Mouse (Mus musculus) heart, embryonic 10.5 days (tissue): ENCODE results near the gene Mpl. TPM values are rescaled to one million over a fixed set of nuclear protein-coding genes. Genes with fewer than 3 reads are reported as not detected.
A peak's percentile ranks its signal among the peaks of the same experiment; 100 is the strongest.

Source experiments
- DNase-seq: peaks from one replicate; pipeline ENCODE4 v3.0.0-alpha.2; 2017; ENCODE audit warnings: low spot score
- H3K27ac ChIP-seq: fragments of 300-500 bp; sonication (generic); 2 replicates; pipeline ENCODE4 v1.5.1; 2016; ENCODE audit warnings: mild to moderate bottlenecking
- H3K27me3 ChIP-seq: fragments of 300-500 bp; sonication (generic); 2 replicates; pipeline ENCODE4 v1.6.1; 2016; ENCODE audit warnings: mild to moderate bottlenecking; ENCODE audit not compliant: poor library complexity, insufficient read depth, severe bottlenecking
- H3K36me3 ChIP-seq: fragments of 300-500 bp; sonication (generic); 2 replicates; pipeline ENCODE4 v1.6.1; 2016; ENCODE audit warnings: mild to moderate bottlenecking, moderate library complexity
- H3K4me1 ChIP-seq: fragments of 300-500 bp; sonication (generic); 2 replicates; pipeline ENCODE4 v1.6.1; 2016; ENCODE audit warnings: mild to moderate bottlenecking
- H3K4me3 ChIP-seq: fragments of 300-500 bp; sonication (generic); 2 replicates; pipeline ENCODE4 v1.5.1; 2016; ENCODE audit warnings: mild to moderate bottlenecking, moderate library complexity
- H3K9me3 ChIP-seq: fragments of 300-500 bp; sonication (generic); 2 replicates; pipeline ENCODE4 v1.6.1; 2016; ENCODE audit warnings: mild to moderate bottlenecking, moderate library complexity
- WGBS: fragments of 180-500 bp; shearing (Covaris S2); methylation state at CpG from one replicate; pipeline ENCODE4 v1.1.7; 2016; 5-methylcytosine and 5-hydroxymethylcytosine counted together
- polyA plus RNA-seq: library from polyadenylated mRNA; unstranded; fragments of >200 nt; fragmentation: Nextera tagmentation; extraction: Ambion mirVana; gene quantifications from 2 replicates; pipeline ENCODE4 v1.2.1, GENCODE M21; 2016

Gene Mpl
- polyA plus RNA-seq, 1 experiment from 2014 or later, result 5.5 TPM

GRCm38 (mm10) chr4:118417112-118417797 lies 40.1 kb downstream of the Mpl start:
- no peaks in the 10 kb centered on the region for H3K9me3 ChIP-seq
- peaks cover 90% of the 10 kb centered on the region for H3K36me3 ChIP-seq
- H3K27me3 ChIP-seq, result no peaks in the 10 kb centered on the region
- no peak overlapping the region for H3K4me3 ChIP-seq
- H3K4me1 ChIP-seq, result no peaks in the 10 kb centered on the region
- 83% methylated on average over 13 of the region's 13 CpGs for WGBS
- no peak for DNase-seq
- H3K27ac ChIP-seq, result no peak overlapping the region

DNA sequence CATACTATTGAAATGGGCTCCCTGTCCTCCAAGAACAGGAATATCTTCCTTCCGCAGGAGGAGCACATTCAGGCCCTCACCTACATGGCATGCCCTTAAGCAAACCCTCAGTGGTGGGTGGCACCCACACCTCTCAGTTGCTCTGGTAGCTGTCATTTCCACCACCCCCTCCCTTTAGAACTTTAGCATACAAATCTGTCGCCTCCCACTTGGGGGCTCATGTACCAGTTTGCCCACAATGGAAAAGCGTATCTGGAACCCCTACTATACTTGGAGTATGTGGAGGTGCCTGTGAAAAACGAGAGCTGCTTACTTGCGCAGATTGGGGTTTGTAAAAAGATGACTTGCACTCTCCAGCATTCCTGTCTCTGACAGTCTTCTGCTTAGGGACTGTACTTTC lies 41.0 kb downstream of the Mpl start:
- DNase-seq, result no peak
- no peaks in the 10 kb centered on the region for H3K27me3 ChIP-seq
- H3K27ac ChIP-seq, result no peak overlapping the region
- no peaks in the 10 kb centered on the region for H3K9me3 ChIP-seq
- 89% methylated on average over 5 of the region's 5 CpGs for WGBS
- no peak overlapping the region for H3K4me3 ChIP-seq
- H3K36me3 ChIP-seq, result peaks cover 94% of the 10 kb centered on the region
- H3K4me1 ChIP-seq, result no peaks in the 10 kb centered on the region

GRCm38 (mm10) chr4:118415779-118416178 lies 41.5 kb downstream of the Mpl start:
- Histone ChIP-seq H3K36me3 (peaks cover 90% of the 10 kb centered on the region), H3K27ac (no peak overlapping the region), H3K4me3 (no peak overlapping the region), H3K27me3 (no peaks in the 10 kb centered on the region), H3K4me1 (no peaks in the 10 kb centered on the region), H3K9me3 (no peaks in the 10 kb centered on the region)
- WGBS, result 74% methylated on average over 2 of the region's 2 CpGs
- DNase-seq, result no peak

GRCm38 (mm10) chr4:118413553-118413952 lies 43.8 kb downstream of the Mpl start:
- Histone ChIP-seq H3K4me3 (no peak overlapping the region), H3K36me3 (peaks cover 69% of the 10 kb centered on the region), H3K27ac (no peak overlapping the region), H3K9me3 (no peaks in the 10 kb centered on the region), H3K27me3 (no peaks in the 10 kb centered on the region), H3K4me1 (peaks cover 10% of the 10 kb centered on the region)
- DNase-seq, result no peak
- WGBS, result 93% methylated on average over 5 of the region's 5 CpGs

GRCm38 (mm10) chr4:118410871-118411270 lies 46.4 kb downstream of the Mpl start:
- H3K27me3 ChIP-seq, result no peaks in the 10 kb centered on the region
- H3K4me3 ChIP-seq, result no peak overlapping the region
- peaks cover 49% of the 10 kb centered on the region for H3K36me3 ChIP-seq
- no peak overlapping the region for H3K27ac ChIP-seq
- no peak for DNase-seq
- 87% methylated on average over 5 of the region's 5 CpGs for WGBS
- peaks cover 16% of the 10 kb centered on the region for H3K4me1 ChIP-seq
- H3K9me3 ChIP-seq, result no peaks in the 10 kb centered on the region

- H3K27me3 ChIP-seq, result no peaks in the 10 kb centered on the region
- no peaks in the 10 kb centered on the region for H3K9me3 ChIP-seq
- H3K4me1 ChIP-seq, result peaks cover 16% of the 10 kb centered on the region
- WGBS, result under 1% methylated on average over 53 of the region's 53 CpGs
- H3K36me3 ChIP-seq, result peaks cover 47% of the 10 kb centered on the region
- peak within 1 kb of the TSS; percentile 94 for H3K4me3 ChIP-seq
- peak within 1 kb of the TSS; percentile 93 for H3K27ac ChIP-seq
- peak; percentile 97 for DNase-seq
Observed at GRCm38 (mm10) chr4:118409142-118409900, 48.0 kb downstream of the Mpl start, which contains the start of the genes Szt2 and Med8. Gene Szt2 (minus strand): TSS chr4:118409273. Gene Med8 (plus strand): TSS chr4:118409337.

DNA sequence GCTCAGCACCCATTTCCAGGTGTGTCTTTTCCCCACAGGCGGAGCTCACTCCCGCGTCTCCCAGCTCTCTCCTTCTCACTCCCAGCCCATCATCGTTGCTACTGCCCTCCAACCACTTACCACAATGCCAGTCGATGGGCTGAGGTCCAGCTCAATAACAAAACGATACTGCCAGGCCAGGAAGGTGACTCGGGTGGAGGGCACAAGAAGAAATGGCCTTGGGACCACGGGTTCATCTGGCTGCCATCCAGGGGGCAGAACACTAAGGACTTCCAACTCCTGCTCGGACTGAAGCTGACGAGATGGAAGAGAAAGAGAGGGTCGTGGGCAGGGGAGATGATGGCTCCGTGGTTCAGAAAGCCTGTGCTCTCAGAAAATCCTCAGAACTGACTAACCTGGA lies 54.6 kb downstream of the Mpl start:
- Histone ChIP-seq H3K27ac (no peak overlapping the region), H3K4me3 (no peak overlapping the region), H3K4me1 (no peaks in the 10 kb centered on the region), H3K36me3 (peaks cover 71% of the 10 kb centered on the region), H3K27me3 (no peaks in the 10 kb centered on the region), H3K9me3 (no peaks in the 10 kb centered on the region)
- WGBS, result 93% methylated on average over 12 of the region's 12 CpGs
- DNase-seq, result no peak

DNA sequence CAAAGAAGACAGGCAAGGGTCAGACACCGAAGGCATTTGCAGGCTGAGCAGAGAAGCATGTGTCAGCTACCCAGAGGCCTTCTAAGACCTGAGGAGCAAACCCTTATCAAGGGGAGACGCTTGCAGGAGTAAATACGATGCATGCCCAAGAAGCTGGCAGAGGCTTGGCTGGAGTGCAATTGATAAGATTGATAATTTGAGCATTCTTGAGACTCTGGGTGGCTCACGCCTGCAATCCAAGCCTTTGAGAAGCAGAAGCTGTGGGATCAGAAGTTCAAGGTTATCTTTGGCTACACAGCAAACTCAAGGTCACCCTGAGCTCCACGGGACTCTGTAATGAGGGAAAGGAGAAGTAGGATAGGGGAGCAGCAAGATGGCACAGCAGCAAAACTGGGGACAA lies 55.4 kb downstream of the Mpl start:
- H3K36me3 ChIP-seq, result peaks cover 79% of the 10 kb centered on the region
- no peaks in the 10 kb centered on the region for H3K4me1 ChIP-seq
- 80% methylated on average over 5 of the region's 5 CpGs for WGBS
- no peak for DNase-seq
- no peaks in the 10 kb centered on the region for H3K9me3 ChIP-seq
- peak overlapping the region; percentile 8; the same call in 1 of the 2 replicates for H3K27ac ChIP-seq
- no peaks in the 10 kb centered on the region for H3K27me3 ChIP-seq
- H3K4me3 ChIP-seq, result no peak overlapping the region

- DNase-seq, result no peak
- no peaks in the 10 kb centered on the region for H3K4me1 ChIP-seq
- peaks cover 84% of the 10 kb centered on the region for H3K36me3 ChIP-seq
- no peak overlapping the region for H3K4me3 ChIP-seq
- no peaks in the 10 kb centered on the region for H3K9me3 ChIP-seq
- WGBS, result 93% methylated on average over 3 of the region's 3 CpGs
- H3K27ac ChIP-seq, result no peak overlapping the region
- H3K27me3 ChIP-seq, result no peaks in the 10 kb centered on the region
Observed at GRCm38 (mm10) chr4:118401421-118401820, 55.9 kb downstream of the Mpl start.

GRCm38 (mm10) chr4:118398400-118398799 lies 58.9 kb downstream of the Mpl start:
- Histone ChIP-seq H3K36me3 (peaks cover 91% of the 10 kb centered on the region), H3K27me3 (no peaks in the 10 kb centered on the region), H3K27ac (no peak overlapping the region), H3K4me3 (no peak overlapping the region), H3K4me1 (no peaks in the 10 kb centered on the region), H3K9me3 (no peaks in the 10 kb centered on the region)
- no peak for DNase-seq
- 95% methylated on average over 6 of the region's 6 CpGs for WGBS

DNA sequence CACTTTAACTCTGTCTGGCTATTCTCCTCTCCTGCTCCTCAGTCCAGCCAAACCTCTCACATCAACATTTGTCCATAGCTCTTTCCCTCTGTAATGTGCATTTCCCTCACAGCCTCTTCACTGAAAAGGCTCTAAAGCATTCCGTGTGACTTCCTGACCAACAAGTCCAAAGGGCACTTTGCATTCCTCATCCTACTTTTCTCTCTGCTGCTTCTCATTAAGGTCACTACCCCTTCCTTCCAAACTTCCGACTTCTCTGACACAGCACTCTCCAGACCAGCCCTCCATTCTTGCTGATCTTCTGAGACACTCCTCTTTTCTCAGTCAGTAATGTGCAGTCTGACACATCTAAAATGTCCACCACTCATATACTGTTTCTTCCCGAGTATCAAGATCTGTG lies 60.9 kb downstream of the Mpl start:
- no peak for DNase-seq
- Histone ChIP-seq H3K9me3 (no peaks in the 10 kb centered on the region), H3K36me3 (peaks cover 91% of the 10 kb centered on the region), H3K27ac (no peak overlapping the region), H3K4me3 (no peak overlapping the region), H3K4me1 (no peaks in the 10 kb centered on the region), H3K27me3 (no peaks in the 10 kb centered on the region)
- WGBS, result 79% methylated on average over 3 of the region's 3 CpGs

DNA sequence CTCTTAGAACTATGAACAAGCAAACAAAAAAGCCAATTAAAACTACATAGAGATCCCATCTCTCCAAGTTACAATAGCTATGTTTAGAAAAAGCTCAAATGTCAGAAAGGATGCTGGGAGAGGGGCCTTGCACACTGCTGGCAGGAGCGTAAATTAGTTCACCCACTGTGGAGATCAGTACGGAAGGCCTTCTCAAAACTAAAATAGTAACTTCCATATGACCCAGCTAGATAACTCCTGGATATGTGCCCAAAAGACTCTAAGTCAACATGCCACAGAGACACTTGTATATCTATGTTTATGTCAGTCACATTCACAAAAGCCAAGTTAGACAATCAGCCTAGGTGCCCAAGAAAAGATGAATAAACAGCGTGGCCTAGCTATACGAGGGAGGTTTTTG lies 62.0 kb downstream of the Mpl start:
- H3K9me3 ChIP-seq, result no peaks in the 10 kb centered on the region
- no peaks in the 10 kb centered on the region for H3K4me1 ChIP-seq
- 72% methylated on average over 4 of the region's 4 CpGs for WGBS
- no peak overlapping the region for H3K4me3 ChIP-seq
- H3K27me3 ChIP-seq, result no peaks in the 10 kb centered on the region
- DNase-seq, result no peak
- H3K27ac ChIP-seq, result no peak overlapping the region
- H3K36me3 ChIP-seq, result peaks cover 95% of the 10 kb centered on the region

DNA sequence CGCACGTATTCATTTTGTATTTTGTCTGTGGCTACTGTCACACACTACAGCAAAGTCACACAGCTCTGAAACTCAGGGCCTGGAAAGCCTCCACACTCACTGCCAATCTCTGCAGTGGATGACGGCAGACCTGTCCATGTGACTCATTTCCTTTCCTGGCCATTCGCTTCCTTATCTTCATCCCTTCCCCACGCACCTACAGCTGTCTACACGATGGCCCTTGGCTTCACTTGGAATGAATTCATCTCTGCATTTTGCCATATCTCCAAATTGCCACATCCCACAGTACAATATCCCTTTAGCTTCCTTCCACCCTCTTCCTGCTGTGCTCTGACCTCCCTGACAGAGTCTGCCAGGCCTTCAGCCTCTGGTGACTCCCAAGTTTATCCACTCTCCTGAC lies 62.8 kb downstream of the Mpl start:
- Histone ChIP-seq H3K27ac (no peak overlapping the region; the same call in 1 of the 2 replicates), H3K36me3 (peaks cover 95% of the 10 kb centered on the region), H3K4me1 (no peaks in the 10 kb centered on the region), H3K27me3 (no peaks in the 10 kb centered on the region), H3K4me3 (no peak overlapping the region), H3K9me3 (no peaks in the 10 kb centered on the region)
- DNase-seq, result no peak
- WGBS, result 55% methylated on average over 6 of the region's 6 CpGs
